Comparison of ENCODE assay signal across 9 mouse cellular contexts in the genomic region with DNA sequence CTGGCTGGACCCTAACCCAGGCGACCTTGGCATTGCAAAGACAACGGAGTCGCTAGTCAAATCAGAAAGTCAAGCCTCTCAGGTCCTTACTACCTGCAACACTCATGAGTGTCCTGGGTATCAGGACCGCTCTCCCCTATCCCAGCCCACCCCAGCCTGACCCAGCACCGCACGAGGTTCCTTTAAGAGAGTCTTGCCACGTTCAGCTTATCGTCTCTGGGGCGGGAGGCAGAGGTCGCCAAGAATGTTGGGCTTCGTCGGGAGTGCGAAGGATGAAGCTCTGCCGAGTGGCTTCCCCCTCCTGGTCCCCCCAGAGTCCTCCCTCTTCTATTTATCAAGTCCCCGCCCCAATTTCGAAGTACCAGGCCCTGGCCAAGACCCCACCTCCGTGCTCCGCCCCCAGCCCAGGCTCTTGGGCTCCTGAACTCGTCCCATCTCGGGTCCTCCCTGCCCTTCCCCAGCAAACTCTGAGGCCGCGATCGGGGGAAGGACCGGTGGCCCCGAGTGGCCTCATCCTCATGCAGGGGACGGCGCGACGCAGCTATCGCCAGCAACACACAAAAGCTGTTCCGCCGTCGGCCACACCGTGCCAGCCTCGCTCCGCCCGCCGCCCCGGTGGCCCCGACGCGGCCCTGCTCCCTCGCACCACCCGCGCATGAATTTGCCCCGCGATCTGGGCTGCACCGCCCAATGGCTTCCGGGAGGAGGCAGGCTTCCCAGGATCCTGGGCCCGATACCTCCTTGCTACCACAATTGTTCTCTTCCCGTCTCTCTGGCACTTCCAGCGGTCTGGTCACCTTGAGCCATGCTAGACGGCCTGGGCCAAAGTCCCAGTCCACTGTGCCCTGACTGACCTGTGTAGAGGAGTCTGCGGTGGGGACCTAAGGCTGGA. TPM values are rescaled to one million over a fixed set of nuclear protein-coding genes. Genes with fewer than 3 reads are reported as not detected.
DNase-seq lines count a peak whose midpoint lies in the region; TF ChIP-seq lines count a peak whose summit lies in the region.
"Had no signal": no experiment of that assay in that cellular context is flagged by ENCODE, and none has a peak within 500 bp of the region (broad histone marks: within the 10 kb centered on the region; RNA-seq: fewer than 3 reads in every experiment).

No protein-coding gene starts in this region.

- intact Hi-C loops in heart, postnatal 10 days (cut with DNase I): no loop called here

- peaks cover 10% of the 10 kb centered on the region for H3K9me3 ChIP-seq in midbrain, embryonic 10.5 days (replicated peaks)

- no peak overlapping the region for H3K27ac ChIP-seq in testis, adult 2 months (ENCODE audit: control insufficient read depth, insufficient read depth, low read depth, low read length)
- peak overlapping the region; percentile 50; the same call in 1 of the 2 replicates for H3K27ac ChIP-seq in midbrain, embryonic 10.5 days (replicated peaks)

- H3K36me3 ChIP-seq in testis, adult 2 months (ENCODE audit: control insufficient read depth, insufficient read depth, low read length): no peaks in the 10 kb centered on the region
- H3K36me3 ChIP-seq in midbrain, embryonic 10.5 days: no peaks in the 10 kb centered on the region

- no peak overlapping the region for H3K4me3 ChIP-seq in testis, adult 2 months (ENCODE audit: control insufficient read depth, low read depth, low read length)
- H3K4me3 ChIP-seq in midbrain, embryonic 10.5 days: peak overlapping the region; percentile 50
- H3K4me3 ChIP-seq: erythroblast, embryonic 14.5 days had no signal

- TF ChIP-seq CTCF in testis, adult 2 months (IDR thresholded peaks at IDR 0.05; ENCODE audit: control insufficient read depth, insufficient read depth, insufficient replicate concordance, low read depth, low read length): peak; percentile 18; the same call in 1 of the 2 replicates

- peaks cover 2% of the 10 kb centered on the region for H3K27me3 ChIP-seq in testis, adult 2 months (ENCODE audit: control insufficient read depth, insufficient read depth, low read length)
- H3K27me3 ChIP-seq in midbrain, embryonic 10.5 days (ENCODE audit: low read depth, poor library complexity, severe bottlenecking): peaks cover 61% of the 10 kb centered on the region

- peaks cover 7% of the 10 kb centered on the region for H3K4me1 ChIP-seq in testis, adult 2 months (ENCODE audit: control insufficient read depth, insufficient read depth, low read length)
- H3K4me1 ChIP-seq in midbrain, embryonic 10.5 days: peaks cover 20% of the 10 kb centered on the region

- no peak for TF ChIP-seq POLR2A in testis, adult 2 months (IDR thresholded peaks at IDR 0.05; ENCODE audit: control insufficient read depth, low read depth, low read length)

- DNase-seq in adrenal gland, adult (ENCODE audit: inconsistent age in 2 of 2, low spot score in 1 of 2): peak; percentile 43 to 79
- no peak for DNase-seq in adrenal gland, adult 8-10 months
- DNase-seq in testis, postnatal 14 days (ENCODE audit: low spot score): no peak
- peak; percentile 24 to 46 for DNase-seq in heart, postnatal 10 days
- DNase-seq in kidney, postnatal 36 days: peak; percentile 38 to 71
- DNase-seq in midbrain, embryonic 10.5 days (ENCODE audit: low spot score): peak; percentile 62
- no peak for DNase-seq in spleen, postnatal 10 days (ENCODE audit: low spot score in 2 of 2)

- 2% methylated on average over 54 of the region's 54 CpGs for WGBS in midbrain, embryonic 10.5 days

RNA-seq across cellular contexts. Expression of gene Slc7a10, which starts 1.1 kb away (rescaled TPM):
- total RNA-seq in adrenal gland, adult 8-10 months (2022): 10 to 100 TPM; 12.2 to 29.7 (median 14.9) TPM
- 0.61 and 0.64 TPM in 2 replicates for polyA plus RNA-seq in testis, adult 2 months (2012; rRNA removed)
- 1 to 10 TPM in 1 of 2 experiments, under 1 TPM in 1; 0.60 to 1.1 TPM for total RNA-seq in heart, postnatal 10 days (2021)
- polyA plus RNA-seq in midbrain, embryonic 10.5 days (2016; fragmentation: Nextera tagmentation; extraction: Ambion mirVana): 0.17 and 0.35 TPM in 2 replicates
- polyA plus RNA-seq: erythroblast, embryonic 14.5 days had no signal

RNA-seq across cellular contexts. Expression of gene Lrp3, which starts 30.2 kb away (rescaled TPM):
- total RNA-seq in adrenal gland, adult 8-10 months (2022): 10 to 100 TPM; 21.8 to 24.6 (median 24.3) TPM
- polyA plus RNA-seq in testis, adult 2 months (2012; rRNA removed): 0.67 and 0.70 TPM in 2 replicates
- total RNA-seq in heart, postnatal 10 days (2021): 10 to 100 TPM in 1 of 2 experiments, 1 to 10 TPM in 1; 8.7 to 10.1 TPM
- polyA plus RNA-seq in midbrain, embryonic 10.5 days (2016; fragmentation: Nextera tagmentation; extraction: Ambion mirVana): 11.9 and 13.5 TPM in 2 replicates

Comparison
In these comparisons a context has a peak if more than half of its experiments do, and no peak if none do; other contexts are left out.
1. DNase-seq: peak in adrenal gland, adult (2 of 2), heart, postnatal 10 days (2 of 2), kidney, postnatal 36 days (2 of 2) and midbrain, embryonic 10.5 days (single experiment); none in adrenal gland, adult 8-10 months (single experiment), testis, postnatal 14 days (single experiment) and spleen, postnatal 10 days (0 of 2).
2. RNA of gene Slc7a10, which starts 1.1 kb away (total RNA-seq): 12.2 to 29.7 TPM in adrenal gland, adult 8-10 months; 0.60 to 1.1 TPM in heart, postnatal 10 days; every median in the first group is over 4 times any median in the second.